Mouse (Mus musculus) midbrain, postnatal 0 days (tissue): ENCODE measurements around the gene Sdk1. TPM values are rescaled to one million over a fixed set of nuclear protein-coding genes. Genes with fewer than 3 reads are reported as not detected.

ENCODE experiments used
- ATAC-seq: fragments of 200-750 bp; cut with Nextera tagmentation; 2 replicates; pipeline ENCODE4 v1.8.0; 2017; ENCODE audit warnings: moderate number of reproducible peaks, mild to moderate bottlenecking, moderate TSS enrichment, moderate library complexity; ENCODE audit not compliant: low FRiP score
- DNase-seq: peaks from one replicate; pipeline ENCODE4 v3.0.0-alpha.2; 2015; ENCODE audit warnings: low spot score
- H3K27ac ChIP-seq: fragments of 300-500 bp; sonication (generic); 2 replicates; pipeline ENCODE4 v1.5.1; 2014; ENCODE audit warnings: low read depth, mild to moderate bottlenecking, low read length, mixed read lengths
- H3K27me3 ChIP-seq: fragments of 300-500 bp; sonication (generic); 2 replicates; pipeline ENCODE4 v1.6.1; 2014; ENCODE audit warnings: low read length, control low read depth, mixed read lengths; ENCODE audit not compliant: insufficient read depth
- H3K36me3 ChIP-seq: fragments of 300-500 bp; sonication (generic); 2 replicates; pipeline ENCODE4 v1.6.1; 2014; ENCODE audit warnings: low read length, control low read depth, mixed read lengths; ENCODE audit not compliant: insufficient read depth
- H3K4me1 ChIP-seq: fragments of 300-500 bp; sonication (generic); 2 replicates; pipeline ENCODE4 v1.6.1; 2014; ENCODE audit warnings: mild to moderate bottlenecking, control low read depth, antibody characterized with exemption, low read length, mixed read lengths; ENCODE audit not compliant: insufficient read depth
- H3K4me2 ChIP-seq: fragments of 300-500 bp; sonication (generic); 2 replicates; pipeline ENCODE4 v1.6.1; 2014; ENCODE audit warnings: low read depth, mild to moderate bottlenecking, low read length, mixed read lengths; ENCODE audit not compliant: poor library complexity, severe bottlenecking
- H3K4me3 ChIP-seq: fragments of 300-500 bp; sonication (generic); 2 replicates; pipeline ENCODE4 v1.5.1; 2014; ENCODE audit warnings: low read depth, mild to moderate bottlenecking, low read length, moderate library complexity
- H3K9ac ChIP-seq: fragments of 300-500 bp; sonication (generic); replicated peaks from 2 replicates; pipeline ENCODE4 v1.6.1; 2014; ENCODE audit warnings: mild to moderate bottlenecking, low read length, moderate library complexity, mixed read lengths; ENCODE audit not compliant: poor library complexity, severe bottlenecking
- H3K9me3 ChIP-seq: fragments of 300-500 bp; sonication (generic); 2 replicates; pipeline ENCODE4 v1.6.1; 2016; ENCODE audit warnings: low read length, control low read depth
- CTCF ChIP-seq: IDR thresholded peaks from 2 replicates; pipeline ENCODE4 v1.5.1; 2016; ENCODE audit warnings: antibody characterized with exemption, mild to moderate bottlenecking
- WGBS: fragments of 180-500 bp; shearing (Covaris S2); extraction: QIAGEN DNeasy Blood & Tissue Kit; methylation state at CpG from one replicate; pipeline ENCODE4 v1.1.7; 2014; 5-methylcytosine and 5-hydroxymethylcytosine counted together
- polyA plus RNA-seq: library from polyadenylated mRNA; unstranded; fragments of >200 nt; fragmentation: Nextera tagmentation; extraction: Ambion mirVana; gene quantifications from 2 replicates; pipeline ENCODE4 v1.2.1, GENCODE M21; 2015
- total RNA-seq: library from RNA; depleted of rRNA; stranded (reverse); fragments of >200 nt; gene quantifications from 2 replicates; pipeline ENCODE4 v1.2.3, GENCODE M21; 2014

The Sdk1 gene
- total and polyA plus RNA-seq, 2 experiments from 2014 or later, result 2.6 to 26.7 TPM

DNA sequence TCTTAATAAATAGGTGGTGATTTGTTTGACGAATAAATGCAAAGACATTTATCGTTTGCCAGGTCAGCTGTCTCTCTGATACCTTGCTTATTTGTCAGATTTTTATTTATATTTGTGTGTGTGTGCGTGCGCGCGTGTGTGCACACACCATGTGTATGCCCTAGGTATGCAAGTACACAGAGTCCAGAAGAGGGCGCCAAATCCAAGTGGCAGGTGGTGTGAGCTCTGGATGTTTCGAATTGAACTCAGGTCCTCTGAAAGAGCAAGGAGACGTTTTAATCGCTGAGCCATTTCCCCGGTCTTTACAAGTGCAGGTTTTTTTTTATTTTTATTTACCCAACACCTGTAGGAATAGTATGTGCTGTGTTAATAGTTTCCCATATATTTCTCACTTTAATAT lies 632.5 kb downstream of the Sdk1 start:
- Histone ChIP-seq H3K27me3 (no peaks in the 10 kb centered on the region; the same call in 1 of the 2 replicates), H3K4me2 (no peak overlapping the region), H3K9ac (no peak overlapping the region), H3K36me3 (no peaks in the 10 kb centered on the region), H3K27ac (no peak overlapping the region), H3K4me3 (no peak overlapping the region), H3K9me3 (no peaks in the 10 kb centered on the region), H3K4me1 (no peaks in the 10 kb centered on the region)
- WGBS, result 96% methylated on average over 11 of the region's 11 CpGs
- peak; percentile 26 for TF ChIP-seq CTCF
- DNase-seq, result no peak
- no peak for ATAC-seq

DNA sequence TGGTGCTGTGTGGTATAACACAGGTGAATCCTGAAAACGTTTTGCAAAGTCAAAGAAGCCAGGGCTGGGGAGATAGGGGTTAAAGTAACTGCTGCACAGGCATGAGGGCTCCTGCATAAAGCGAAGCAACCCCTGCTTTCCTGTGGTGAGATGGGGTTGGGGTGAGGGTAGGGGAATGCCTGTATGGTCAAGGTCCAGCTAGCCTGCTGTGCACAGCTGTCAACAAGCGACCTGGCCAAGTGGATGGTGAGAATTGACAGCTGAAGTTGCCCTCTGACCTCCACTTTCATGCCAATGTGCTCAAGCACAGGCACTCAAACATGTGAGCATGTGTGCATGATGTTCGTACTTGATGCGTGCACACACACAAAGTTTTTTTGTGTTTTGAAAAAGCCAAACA lies 639.4 kb downstream of the Sdk1 start:
- 65% methylated on average over 5 of the region's 5 CpGs for WGBS
- Histone ChIP-seq H3K36me3 (no peaks in the 10 kb centered on the region), H3K27ac (no peak overlapping the region), H3K4me3 (no peak overlapping the region), H3K9me3 (no peaks in the 10 kb centered on the region), H3K4me2 (no peak overlapping the region), H3K4me1 (no peaks in the 10 kb centered on the region), H3K27me3 (no peaks in the 10 kb centered on the region), H3K9ac (no peak overlapping the region)
- ATAC-seq, result no peak
- TF ChIP-seq CTCF, result no peak
- DNase-seq, result no peak

DNA sequence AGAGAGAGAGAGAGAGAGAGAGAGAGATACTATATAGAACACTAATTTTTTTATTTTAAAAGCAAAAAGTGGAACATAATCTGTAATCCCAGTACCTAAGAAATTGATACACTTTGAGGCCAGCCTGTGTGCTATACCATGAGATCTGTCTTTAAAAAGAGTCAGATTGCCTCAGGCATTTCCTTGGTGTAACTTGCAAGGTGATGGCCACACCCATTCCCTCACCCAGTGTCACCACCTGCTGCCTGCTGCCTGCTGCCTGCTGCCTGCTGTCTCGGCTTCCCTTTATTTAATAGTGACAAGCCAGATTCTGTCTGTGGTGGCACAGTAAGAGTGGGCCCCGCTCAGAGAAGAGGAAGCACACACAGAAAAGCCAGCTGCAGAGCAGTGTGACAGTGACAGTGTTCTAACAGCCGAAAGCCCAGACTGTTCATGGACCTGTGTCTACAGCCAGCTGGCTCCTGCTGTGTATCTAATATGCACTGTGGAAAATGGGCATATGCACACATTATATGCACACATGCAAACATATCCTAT lies 642.9 kb downstream of the Sdk1 start:
- Histone ChIP-seq H3K4me3 (no peak overlapping the region), H3K36me3 (no peaks in the 10 kb centered on the region), H3K27me3 (no peaks in the 10 kb centered on the region), H3K9ac (no peak overlapping the region), H3K27ac (no peak overlapping the region), H3K9me3 (no peaks in the 10 kb centered on the region), H3K4me2 (no peak overlapping the region), H3K4me1 (no peaks in the 10 kb centered on the region)
- DNase-seq (no peak), ATAC-seq (no peak)
- 38% methylated on average over 3 of the region's 3 CpGs for WGBS
- TF ChIP-seq CTCF, result no peak

DNA sequence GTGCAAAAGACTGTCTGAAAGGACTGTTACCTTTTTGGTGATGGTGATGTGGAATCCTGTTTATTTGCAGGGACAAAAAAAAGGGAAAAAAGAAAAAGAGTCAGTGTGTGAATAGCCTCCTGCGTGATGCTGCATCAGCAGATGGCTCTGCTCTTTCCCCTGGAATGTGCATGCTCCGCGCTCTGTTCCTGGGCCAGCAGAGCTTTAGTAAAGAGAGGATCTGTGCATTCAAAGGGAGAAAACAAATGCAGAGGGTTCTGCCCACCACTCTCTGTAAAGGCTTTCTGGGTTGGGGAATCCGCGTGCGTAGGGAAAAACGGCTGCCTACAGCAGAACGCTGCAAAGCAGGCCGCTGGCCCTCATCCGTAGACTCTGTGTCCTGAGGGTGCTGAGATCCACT lies 644.7 kb downstream of the Sdk1 start:
- Histone ChIP-seq H3K27me3 (no peaks in the 10 kb centered on the region), H3K9ac (no peak overlapping the region), H3K4me1 (peaks cover 7% of the 10 kb centered on the region), H3K4me3 (no peak overlapping the region), H3K27ac (no peak overlapping the region), H3K36me3 (no peaks in the 10 kb centered on the region), H3K4me2 (no peak overlapping the region), H3K9me3 (no peaks in the 10 kb centered on the region)
- TF ChIP-seq CTCF, result no peak
- peak; percentile 19 for DNase-seq
- WGBS, result 44% methylated on average over 10 of the region's 10 CpGs
- no peak for ATAC-seq

DNA sequence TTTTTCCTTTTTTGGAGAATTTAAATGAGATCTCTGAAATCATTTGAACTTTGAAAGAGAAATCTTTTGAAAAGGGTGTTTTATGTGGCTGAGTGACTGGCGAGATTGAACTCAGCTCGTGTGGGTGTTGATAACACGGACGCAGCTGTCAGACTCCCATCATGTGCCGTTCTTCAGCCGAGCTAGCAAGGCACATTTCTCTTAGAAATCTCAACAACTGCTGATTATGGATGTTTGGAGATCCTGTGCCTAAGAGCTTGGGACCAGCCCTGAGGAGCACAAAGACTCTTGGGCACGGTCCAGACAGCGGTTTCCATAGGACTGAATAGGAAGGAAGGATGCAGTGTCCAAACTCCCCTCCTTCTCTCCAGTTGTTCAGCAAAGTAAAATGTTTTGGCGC lies 648.5 kb downstream of the Sdk1 start:
- Histone ChIP-seq H3K4me2 (no peak overlapping the region), H3K9ac (no peak overlapping the region), H3K9me3 (no peaks in the 10 kb centered on the region), H3K4me1 (peaks cover 7% of the 10 kb centered on the region), H3K27ac (no peak overlapping the region), H3K4me3 (no peak overlapping the region), H3K36me3 (no peaks in the 10 kb centered on the region), H3K27me3 (no peaks in the 10 kb centered on the region)
- ATAC-seq (no peak), DNase-seq (peak; percentile 10)
- no peak for TF ChIP-seq CTCF
- 20% methylated on average over 9 of the region's 9 CpGs for WGBS

DNA sequence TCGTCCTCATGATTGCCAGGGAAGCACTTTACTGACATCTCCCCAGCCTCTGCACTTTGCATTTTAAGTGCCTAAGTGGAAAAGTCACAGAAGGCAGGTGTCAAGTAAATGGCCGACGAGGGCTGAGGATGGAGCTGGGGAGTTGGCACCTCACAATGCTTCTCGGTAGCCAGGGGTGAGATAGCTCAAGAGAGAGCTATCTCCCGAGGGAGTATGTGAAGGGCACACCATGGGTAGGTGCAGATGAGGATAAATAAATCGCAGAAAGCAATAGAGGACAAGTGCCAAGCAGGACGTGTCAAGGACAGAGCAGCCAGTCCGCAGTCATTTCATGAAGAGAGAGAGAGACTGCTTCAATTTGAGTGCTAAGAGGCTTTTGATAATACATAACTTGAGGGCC lies 655.1 kb downstream of the Sdk1 start:
- Histone ChIP-seq H3K27ac (no peak overlapping the region), H3K4me3 (no peak overlapping the region), H3K4me1 (no peaks in the 10 kb centered on the region), H3K27me3 (no peaks in the 10 kb centered on the region), H3K4me2 (no peak overlapping the region), H3K36me3 (no peaks in the 10 kb centered on the region), H3K9ac (no peak overlapping the region), H3K9me3 (no peaks in the 10 kb centered on the region)
- no peak for TF ChIP-seq CTCF
- WGBS, result 86% methylated on average over 8 of the region's 8 CpGs
- DNase-seq, result no peak
- no peak for ATAC-seq
